ENCODE assay signal across 9 mouse cellular contexts in the genomic region with DNA sequence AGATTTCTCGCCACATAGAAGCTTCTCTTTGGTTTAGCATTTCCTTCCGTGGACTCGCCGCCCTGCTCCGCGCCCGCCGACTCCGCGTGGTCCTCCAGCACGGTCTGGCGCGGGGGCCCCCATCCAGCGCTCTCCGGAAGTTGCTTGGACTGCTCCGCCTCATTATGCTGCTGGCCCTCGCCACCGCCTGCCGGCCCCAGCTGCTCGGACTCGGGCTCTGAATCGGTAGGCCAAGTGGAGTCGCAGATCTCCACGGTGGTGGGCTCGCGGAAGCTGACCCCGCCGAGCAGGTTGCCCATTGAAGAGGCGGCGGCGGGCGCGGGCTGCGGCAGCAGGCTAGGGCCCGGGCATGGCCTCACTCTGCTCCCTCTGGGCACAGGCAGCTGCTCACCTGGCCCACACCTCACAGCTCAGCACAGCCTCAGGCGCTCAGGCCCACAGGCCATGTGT. TPM values are rescaled to one million over a fixed set of nuclear protein-coding genes. Genes with fewer than 3 reads are reported as not detected.
DNase-seq lines count a peak whose midpoint lies in the region; ATAC-seq and TF ChIP-seq lines count a peak whose summit lies in the region.
"Had no signal": no experiment of that assay in that cellular context is flagged by ENCODE, and none has a peak within 500 bp of the region (broad histone marks: within the 10 kb centered on the region; RNA-seq: fewer than 3 reads in every experiment).

No protein-coding gene starts in this region.

- peak; percentile 9 to 14 for DNase-seq in layer of hippocampus, postnatal 14 days (ENCODE audit: low spot score in 2 of 2)
- DNase-seq in layer of hippocampus, adult 9-11 months, result no peak
- DNase-seq in adrenal gland, postnatal 36 days, result peak; percentile 29 to 36
- DNase-seq in kidney, postnatal 0 days (ENCODE audit: low spot score), result peak; percentile 58
- peak; percentile 5 to 42 for DNase-seq in lung, postnatal 4 days
- DNase-seq in right cerebral cortex, adult 18-20 months, result peak; percentile 13
- DNase-seq in thymus, postnatal 25 days, result no peak

- peaks cover 3% of the 10 kb centered on the region; the same call in 1 of the 2 replicates for H3K4me1 ChIP-seq in forebrain, embryonic 15.5 days
- no peaks in the 10 kb centered on the region for H3K4me1 ChIP-seq in kidney, postnatal 0 days (replicated peaks; ENCODE audit: insufficient read depth, low read length)

- peak overlapping the region; percentile 56 for H3K4me3 ChIP-seq in forebrain, embryonic 15.5 days
- peak overlapping the region; percentile 38 for H3K4me3 ChIP-seq in kidney, postnatal 0 days (replicated peaks; ENCODE audit: low read depth, low read length)

- no peaks in the 10 kb centered on the region for H3K9me3 ChIP-seq in forebrain, embryonic 15.5 days
- H3K9me3 ChIP-seq in kidney, postnatal 0 days (replicated peaks; ENCODE audit: low read length), result no peaks in the 10 kb centered on the region

- 1% methylated on average over 36 of the region's 36 CpGs for WGBS in forebrain, embryonic 15.5 days
- WGBS in kidney, postnatal 0 days, result 3% methylated on average over 36 of the region's 36 CpGs

- H3K36me3 ChIP-seq in forebrain, embryonic 15.5 days, result no peaks in the 10 kb centered on the region
- H3K36me3 ChIP-seq in kidney, postnatal 0 days (ENCODE audit: insufficient read depth, low read length), result no peaks in the 10 kb centered on the region

- H3K27ac ChIP-seq in forebrain, embryonic 15.5 days (replicated peaks), result no peak overlapping the region
- no peak overlapping the region for H3K27ac ChIP-seq in kidney, postnatal 0 days

- peak; percentile 99 for ATAC-seq in forebrain, embryonic 15.5 days (replicated peaks)
- peak; percentile 91 for ATAC-seq in kidney, postnatal 0 days (replicated peaks; ENCODE audit: low FRiP score, low read depth)

- no peaks in the 10 kb centered on the region for H3K27me3 ChIP-seq in forebrain, embryonic 15.5 days
- H3K27me3 ChIP-seq in kidney, postnatal 0 days (ENCODE audit: insufficient read depth, low read length), result no peaks in the 10 kb centered on the region

- peak overlapping the region; percentile 65 for H3K9ac ChIP-seq in forebrain, embryonic 15.5 days (replicated peaks)
- H3K9ac ChIP-seq in kidney, postnatal 0 days (ENCODE audit: low read depth, low read length), result 0 out of 2 replicates have a peak overlapping the region, but pooled peaks have one; percentile 49

- TF ChIP-seq CTCF in kidney, postnatal 0 days (IDR thresholded peaks at IDR 0.05; ENCODE audit: low read depth), result no peak

- H3K4me2 ChIP-seq in forebrain, embryonic 15.5 days (replicated peaks), result peak overlapping the region; percentile 90
- H3K4me2 ChIP-seq in kidney, postnatal 0 days (ENCODE audit: low read length), result peak overlapping the region; percentile 76

RNA-seq across cellular contexts. Expression of gene Vmn2r86, which starts 14.5 kb away (rescaled TPM):
- total RNA-seq in layer of hippocampus, postnatal 14 days (2021), result under 1 TPM; 0.16 to 0.21 TPM
- not detected for total RNA-seq in adrenal gland, postnatal 36 days (2021)
- polyA plus RNA-seq in forebrain, embryonic 15.5 days (2015; fragmentation: Nextera tagmentation; extraction: Ambion mirVana), result 0.05 and 0.09 TPM in 2 replicates
- polyA plus RNA-seq in kidney, postnatal 0 days (2015; fragmentation: Nextera tagmentation; extraction: Ambion mirVana), result not detected in 2 replicates
- total RNA-seq: neutrophil, adult 5-6 weeks had no signal

RNA-seq across cellular contexts. Expression of gene Vmn2r87, which starts 26.9 kb away (rescaled TPM):
- total RNA-seq in layer of hippocampus, postnatal 14 days (2021), result under 1 TPM; 0.38 to 0.41 TPM
- total RNA-seq in adrenal gland, postnatal 36 days (2021), result not detected
- polyA plus RNA-seq in forebrain, embryonic 15.5 days (2015; fragmentation: Nextera tagmentation; extraction: Ambion mirVana), result not detected in 2 replicates
- not detected in 2 replicates for polyA plus RNA-seq in kidney, postnatal 0 days (2015; fragmentation: Nextera tagmentation; extraction: Ambion mirVana)
- total RNA-seq: neutrophil, adult 5-6 weeks had no signal

RNA-seq across cellular contexts. Expression of gene Vmn2r85, which starts 40.8 kb away (rescaled TPM):
- total RNA-seq in layer of hippocampus, postnatal 14 days (2021), result under 1 TPM; 0.32 to 0.41 TPM
- not detected for total RNA-seq in adrenal gland, postnatal 36 days (2021)
- not detected in 2 replicates for polyA plus RNA-seq in forebrain, embryonic 15.5 days (2015; fragmentation: Nextera tagmentation; extraction: Ambion mirVana)
- not detected in 2 replicates for polyA plus RNA-seq in kidney, postnatal 0 days (2015; fragmentation: Nextera tagmentation; extraction: Ambion mirVana)
- total RNA-seq: neutrophil, adult 5-6 weeks had no signal

Comparison
In these comparisons a context has a peak if more than half of its experiments do, and no peak if none do; other contexts are left out.
1. DNase-seq: peak in layer of hippocampus, postnatal 14 days (2 of 2), adrenal gland, postnatal 36 days (2 of 2), kidney, postnatal 0 days (single experiment), lung, postnatal 4 days (2 of 2) and right cerebral cortex, adult 18-20 months (single experiment); none in layer of hippocampus, adult 9-11 months (single experiment) and thymus, postnatal 25 days (single experiment).